Mouse (Mus musculus) liver, adult 2 months (tissue): Measurements from ENCODE around the gene Sgip1. TPM values are rescaled to one million over a fixed set of nuclear protein-coding genes. Genes with fewer than 3 reads are reported as not detected.

ENCODE experiments used
- DNase-seq: peaks from one replicate; pipeline ENCODE4 v3.0.0-alpha.2; 2011; ENCODE audit warnings: low read depth, low spot score; ENCODE audit errors: extremely low read depth
- H3K27ac ChIP-seq: fragments of 200-500 bp; replicated peaks from 2 replicates; pipeline ENCODE4 v1.5.1; 2012; ENCODE audit warnings: low read depth, mild to moderate bottlenecking, control low read depth, inconsistent platforms, low read length; ENCODE audit not compliant: insufficient read depth
- H3K27me3 ChIP-seq: fragments of 200-500 bp; 2 replicates; pipeline ENCODE4 v1.6.1; 2012; ENCODE audit warnings: mild to moderate bottlenecking, moderate library complexity, low read length, inconsistent platforms; ENCODE audit not compliant: control insufficient read depth, insufficient read depth
- H3K36me3 ChIP-seq: fragments of 200-500 bp; 2 replicates; pipeline ENCODE4 v1.6.1; 2012; ENCODE audit warnings: low read length, inconsistent platforms; ENCODE audit not compliant: control insufficient read depth, insufficient read depth
- H3K4me1 ChIP-seq: fragments of 200-500 bp; 2 replicates; pipeline ENCODE4 v1.6.1; 2011; ENCODE audit warnings: low read length; ENCODE audit not compliant: control insufficient read depth, insufficient read depth
- H3K4me3 ChIP-seq: fragments of 200-500 bp; 2 replicates; pipeline ENCODE4 v1.5.1; 2011; ENCODE audit warnings: low read depth, mild to moderate bottlenecking, control low read depth, low read length, moderate library complexity; ENCODE audit not compliant: insufficient read depth
- H3K79me2 ChIP-seq: fragments of 200-500 bp; 2 replicates; pipeline ENCODE4 v1.6.1; 2012; ENCODE audit warnings: inconsistent platforms, mild to moderate bottlenecking, low read length, moderate library complexity; ENCODE audit not compliant: control insufficient read depth, insufficient read depth
- H3K9ac ChIP-seq: fragments of 200-500 bp; 2 replicates; pipeline ENCODE4 v1.6.1; 2012; ENCODE audit warnings: low read depth, mild to moderate bottlenecking, control low read depth, inconsistent platforms, low read length
- CTCF ChIP-seq: fragments of 200-500 bp; IDR thresholded peaks from 2 replicates; pipeline ENCODE4 v1.5.1; 2011; ENCODE audit warnings: low read depth, low read length, control low read depth
- POLR2A ChIP-seq: fragments of 200-500 bp; IDR thresholded peaks from 2 replicates; pipeline ENCODE4 v1.6.1; 2011; ENCODE audit warnings: low read length, control low read depth; ENCODE audit not compliant: insufficient read depth; ENCODE audit errors: extremely low read depth
- WGBS: fragments of 180-500 bp; shearing (Covaris S2); methylation state at CpG from one replicate; pipeline ENCODE4 v1.1.7; 2018; 5-methylcytosine and 5-hydroxymethylcytosine counted together
- polyA plus RNA-seq: library from polyadenylated mRNA; depleted of rRNA; stranded (reverse); fragments of >200 nt; gene quantifications from 2 replicates; pipeline ENCODE4 v1.2.3, GENCODE M21; 2012
- total RNA-seq: library from RNA; depleted of rRNA; stranded (reverse); fragments of >200 nt; gene quantifications from 2 replicates; pipeline ENCODE4 v1.2.3, GENCODE M21; 2014

Sgip1 gene
- total and polyA plus RNA-seq, 2 experiments, result 0.07 to 0.46 TPM

DNA sequence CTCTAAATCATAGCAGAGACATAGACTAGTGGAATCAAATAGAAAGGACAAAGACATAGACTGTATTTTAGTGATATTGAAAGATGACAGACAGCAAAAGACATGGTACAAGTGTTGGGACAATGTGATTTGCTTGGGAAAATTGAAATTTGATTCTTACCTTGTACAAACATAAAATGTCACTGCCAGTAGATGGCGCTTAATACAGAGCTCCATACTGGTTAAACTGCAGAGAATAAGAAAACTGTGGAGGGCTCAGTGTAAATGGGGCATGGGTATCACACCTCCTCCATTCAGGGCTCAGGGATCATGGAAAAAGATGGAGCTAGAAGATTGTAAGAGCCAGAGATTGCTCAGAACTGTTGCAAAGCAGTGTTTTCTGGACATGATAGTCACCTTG lies 21.6 kb upstream of the Sgip1 start:
- WGBS, result 10% methylated on average over 1 of the region's 1 CpGs
- TF ChIP-seq CTCF (peak; percentile 20; the same call in 1 of the 2 replicates), POLR2A (no peak)
- H3K79me2 ChIP-seq, result no peaks in the 10 kb centered on the region
- no peaks in the 10 kb centered on the region for H3K27me3 ChIP-seq
- H3K27ac ChIP-seq, result no peak overlapping the region
- no peaks in the 10 kb centered on the region for H3K4me1 ChIP-seq
- H3K4me3 ChIP-seq, result no peak overlapping the region
- H3K9ac ChIP-seq, result no peak overlapping the region
- peak; percentile 39 for DNase-seq
- H3K36me3 ChIP-seq, result no peaks in the 10 kb centered on the region

DNA sequence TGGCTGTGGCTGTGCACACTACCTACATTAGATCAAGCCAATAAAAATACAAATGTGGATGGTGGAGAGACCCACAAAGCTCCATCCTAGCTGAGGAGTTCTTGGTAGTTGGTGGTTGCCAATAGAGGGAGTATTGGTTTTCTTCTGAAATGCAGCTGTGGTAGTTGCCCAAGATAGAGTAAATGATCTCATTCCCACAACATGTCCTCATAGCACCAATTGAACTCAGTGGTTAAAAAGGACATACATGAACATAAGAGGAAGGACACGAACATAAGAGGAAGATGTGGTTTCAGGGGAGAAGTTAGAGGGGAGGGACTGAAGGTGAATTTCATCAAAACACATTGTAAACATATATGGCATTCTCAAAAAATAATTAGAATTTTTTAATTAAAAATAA lies 21.1 kb upstream of the Sgip1 start:
- TF ChIP-seq CTCF, result no peak
- TF ChIP-seq POLR2A, result no peak

DNA sequence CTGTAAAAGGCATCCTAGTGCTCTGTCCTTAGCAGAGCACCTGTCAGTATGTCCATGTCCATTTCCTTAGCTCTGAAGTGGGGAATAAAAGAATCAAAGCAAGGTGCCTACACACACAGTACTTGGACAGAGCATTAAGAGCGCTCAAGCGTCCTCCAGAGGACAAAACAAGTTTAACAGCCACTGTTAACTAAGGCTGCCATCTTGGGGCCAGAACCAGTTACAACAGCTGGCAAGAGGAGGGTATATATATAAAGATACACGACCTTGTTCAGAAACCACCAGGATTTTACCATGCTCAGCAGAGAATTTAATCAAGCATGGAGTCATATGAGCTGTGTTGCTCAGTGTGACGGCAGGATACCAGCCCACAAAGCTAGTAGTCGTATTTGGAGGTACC lies 16.7 kb upstream of the Sgip1 start:
- TF ChIP-seq POLR2A (no peak), CTCF (no peak)
- Histone ChIP-seq H3K36me3 (no peaks in the 10 kb centered on the region), H3K4me1 (no peaks in the 10 kb centered on the region), H3K9ac (no peak overlapping the region), H3K4me3 (no peak overlapping the region), H3K79me2 (no peaks in the 10 kb centered on the region), H3K27ac (no peak overlapping the region), H3K27me3 (no peaks in the 10 kb centered on the region)
- no peak for DNase-seq
- WGBS, result 81% methylated on average over 5 of the region's 5 CpGs

More for the DNA sequence above, 21.1 kb upstream of the Sgip1 start:
- Histone ChIP-seq H3K4me1 (no peaks in the 10 kb centered on the region), H3K27ac (no peak overlapping the region), H3K9ac (no peak overlapping the region), H3K4me3 (no peak overlapping the region), H3K36me3 (no peaks in the 10 kb centered on the region), H3K79me2 (no peaks in the 10 kb centered on the region), H3K27me3 (no peaks in the 10 kb centered on the region)
- no peak for DNase-seq
- 55% methylated on average over 1 of the region's 1 CpGs for WGBS

DNA sequence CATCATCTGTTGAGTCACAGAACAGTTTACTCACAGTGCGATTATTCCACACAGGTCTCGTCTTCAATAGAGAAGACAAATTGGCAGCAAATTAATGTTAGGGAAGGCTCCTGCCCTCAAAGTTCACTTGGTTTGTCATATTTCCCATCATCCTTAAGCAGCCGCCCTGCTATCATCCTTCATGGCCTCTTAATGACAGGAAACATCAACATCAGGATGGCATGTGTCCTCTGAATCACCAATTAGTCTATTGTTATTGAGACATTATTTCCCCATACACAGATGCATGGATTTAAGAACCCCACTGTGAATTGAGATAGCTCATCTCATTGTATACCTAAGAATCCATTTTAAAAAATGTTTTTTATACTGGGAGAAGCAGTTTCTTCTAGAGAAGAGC lies 10.1 kb upstream of the Sgip1 start:
- H3K9ac ChIP-seq, result no peak overlapping the region
- TF ChIP-seq POLR2A (no peak), CTCF (no peak)
- WGBS, result 82% methylated on average over 3 of the region's 3 CpGs

DNA sequence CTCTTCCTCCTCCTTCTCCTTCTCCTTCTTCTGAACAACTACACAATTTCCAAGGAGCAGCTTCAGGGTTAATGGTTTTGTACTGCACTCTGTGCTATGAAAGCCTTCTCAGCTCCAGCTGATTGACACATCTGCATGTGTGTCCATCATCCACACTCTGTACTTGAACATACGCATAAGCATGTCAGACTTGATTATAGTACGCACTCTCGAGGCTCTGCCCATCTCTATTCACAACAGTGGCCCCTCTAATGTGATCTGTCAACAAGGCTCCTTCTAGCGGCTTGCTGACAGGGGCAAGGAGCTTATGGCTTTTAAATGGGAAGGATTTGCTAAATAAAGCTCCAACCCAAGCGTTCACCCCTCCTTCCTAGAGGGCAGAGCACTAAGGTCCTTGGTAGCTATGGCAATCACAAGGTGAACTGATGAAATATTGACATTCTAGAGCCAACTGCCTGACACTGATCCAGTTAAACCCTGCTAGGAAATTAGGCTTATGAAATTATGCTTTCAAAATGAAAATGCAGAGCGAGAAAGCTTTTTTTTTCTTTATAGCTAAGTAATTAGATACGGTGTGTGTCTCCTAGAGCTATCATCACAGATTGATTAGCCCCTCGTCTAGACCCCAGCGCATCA lies 7.0 kb upstream of the Sgip1 start:
- Histone ChIP-seq H3K27ac (no peak overlapping the region), H3K4me1 (no peaks in the 10 kb centered on the region), H3K36me3 (no peaks in the 10 kb centered on the region), H3K4me3 (no peak overlapping the region), H3K9ac (no peak overlapping the region), H3K27me3 (no peaks in the 10 kb centered on the region), H3K79me2 (no peaks in the 10 kb centered on the region)
- peak; percentile 70 for DNase-seq
- TF ChIP-seq CTCF, result no peak
- TF ChIP-seq POLR2A, result no peak
- 81% methylated on average over 9 of the region's 9 CpGs for WGBS

More for the DNA sequence above, 10.1 kb upstream of the Sgip1 start:
- no peak for DNase-seq
- Histone ChIP-seq H3K4me1 (no peaks in the 10 kb centered on the region), H3K27me3 (no peaks in the 10 kb centered on the region), H3K36me3 (no peaks in the 10 kb centered on the region), H3K79me2 (no peaks in the 10 kb centered on the region), H3K4me3 (no peak overlapping the region), H3K27ac (no peak overlapping the region)

DNA sequence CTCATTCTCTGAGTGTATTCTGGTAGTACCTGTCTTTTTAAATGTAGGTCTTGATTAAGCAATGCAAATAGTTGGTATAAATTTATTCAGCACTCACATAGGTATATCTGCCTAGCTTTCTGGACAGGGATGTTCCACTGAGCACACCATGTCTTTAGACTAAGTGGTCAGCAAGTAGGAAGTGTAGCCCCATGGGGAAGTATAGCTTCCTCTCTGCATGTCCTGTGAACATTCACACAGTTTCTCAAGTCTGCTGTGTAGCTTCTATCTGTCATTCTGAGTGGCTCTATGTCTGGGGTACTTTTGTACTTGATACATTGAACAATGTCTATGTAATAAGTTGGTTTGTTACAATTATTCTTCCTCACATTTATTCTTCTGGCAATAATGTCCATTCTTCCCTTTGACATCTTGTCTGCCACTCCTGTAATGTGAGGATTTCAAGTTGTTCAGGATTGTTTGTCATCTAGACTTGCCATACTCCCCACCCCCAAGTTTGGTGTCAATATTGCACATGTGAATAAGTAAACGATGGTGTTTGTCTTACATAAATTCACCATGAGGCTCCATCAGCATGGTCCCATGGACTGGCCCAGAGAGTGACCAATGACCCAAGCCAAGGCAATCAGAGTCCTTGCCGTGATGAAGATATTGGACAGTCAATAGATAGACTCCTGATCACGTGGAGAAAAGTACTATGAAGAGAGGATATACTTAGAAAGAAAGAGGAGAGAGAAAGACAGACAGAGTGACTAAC lies 12.4 kb downstream of the Sgip1 start:
- Histone ChIP-seq H3K27me3 (no peaks in the 10 kb centered on the region), H3K79me2 (no peaks in the 10 kb centered on the region), H3K4me1 (no peaks in the 10 kb centered on the region), H3K36me3 (no peaks in the 10 kb centered on the region), H3K27ac (no peak overlapping the region), H3K9ac (no peak overlapping the region), H3K4me3 (no peak overlapping the region)
- DNase-seq, result peak; percentile 13
- 18% methylated on average over 3 of the region's 3 CpGs for WGBS
- no peak for TF ChIP-seq POLR2A
- no peak for TF ChIP-seq CTCF
